Mouse (Mus musculus): ENCODE results near the gene Ak8. TPM values are rescaled to one million over a fixed set of nuclear protein-coding genes. Genes with fewer than 3 reads are reported as not detected.
A peak's percentile ranks its signal among the peaks of the same experiment; 100 is the strongest.

Ak8 gene
- polyA plus RNA-seq, 1 experiment = 1.7 TPM

DNA sequence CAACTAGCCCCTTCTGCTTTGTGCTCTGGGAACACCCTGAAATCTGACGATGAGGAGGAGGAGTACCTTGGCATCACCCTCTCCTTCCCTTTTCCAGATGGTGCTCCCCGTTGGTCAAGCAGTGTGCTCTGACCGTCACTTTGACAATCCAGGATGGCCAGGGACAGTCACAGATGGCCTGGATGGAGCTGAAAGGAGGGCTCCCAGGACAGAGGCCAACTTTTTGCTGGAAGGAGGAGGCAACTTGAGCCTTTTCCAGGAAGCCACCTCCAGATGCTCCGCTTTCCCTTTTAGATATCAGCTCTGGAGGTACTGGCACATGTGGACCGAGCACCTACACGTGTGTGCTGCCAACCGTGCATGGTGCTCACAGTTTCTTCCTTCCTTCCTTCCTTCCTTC is 103.4 kb downstream of the Ak8 start:
- TF ChIP-seq CTCF (IDR thresholded peaks at IDR 0.05; ENCODE audit: control insufficient read depth, insufficient read depth, low read length) (no peak), POLR2A (IDR thresholded peaks at IDR 0.05; ENCODE audit: borderline replicate concordance, control insufficient read depth, low read depth, low read length) (no peak)
- no peak overlapping the region for H3K4me3 ChIP-seq (replicated peaks; ENCODE audit: control insufficient read depth, low read depth, low read length)
- no peaks in the 10 kb centered on the region for H3K4me1 ChIP-seq (ENCODE audit: control insufficient read depth, insufficient read depth, low read length)
- 68% methylated on average over 7 of the region's 7 CpGs for WGBS
- no peak overlapping the region for H3K27ac ChIP-seq (ENCODE audit: control insufficient read depth, insufficient read depth, low read depth, low read length, poor library complexity)

- no peak overlapping the region for H3K27ac ChIP-seq (ENCODE audit: control insufficient read depth, insufficient read depth, low read depth, low read length, poor library complexity)
- 61% methylated on average over 6 of the region's 6 CpGs for WGBS
- TF ChIP-seq POLR2A (IDR thresholded peaks at IDR 0.05; ENCODE audit: borderline replicate concordance, control insufficient read depth, low read depth, low read length) (no peak), CTCF (IDR thresholded peaks at IDR 0.05; ENCODE audit: control insufficient read depth, insufficient read depth, low read length) (no peak)
- no peak overlapping the region for H3K4me3 ChIP-seq (replicated peaks; ENCODE audit: control insufficient read depth, low read depth, low read length)
- no peaks in the 10 kb centered on the region for H3K4me1 ChIP-seq (ENCODE audit: control insufficient read depth, insufficient read depth, low read length)
Measured at GRCm38 (mm10) chr2:28808841-28809240, 108.9 kb downstream of the Ak8 start.

- WGBS = 62% methylated on average over 5 of the region's 5 CpGs
- no peak overlapping the region for H3K27ac ChIP-seq (ENCODE audit: control insufficient read depth, insufficient read depth, low read depth, low read length, poor library complexity)
- no peak for TF ChIP-seq POLR2A (IDR thresholded peaks at IDR 0.05; ENCODE audit: borderline replicate concordance, control insufficient read depth, low read depth, low read length)
- no peak for TF ChIP-seq CTCF (IDR thresholded peaks at IDR 0.05; ENCODE audit: control insufficient read depth, insufficient read depth, low read length)
- no peaks in the 10 kb centered on the region for H3K4me1 ChIP-seq (ENCODE audit: control insufficient read depth, insufficient read depth, low read length)
- no peak overlapping the region for H3K4me3 ChIP-seq (replicated peaks; ENCODE audit: control insufficient read depth, low read depth, low read length)
Measured at GRCm38 (mm10) chr2:28810260-28811013, 110.5 kb downstream of the Ak8 start.

DNA sequence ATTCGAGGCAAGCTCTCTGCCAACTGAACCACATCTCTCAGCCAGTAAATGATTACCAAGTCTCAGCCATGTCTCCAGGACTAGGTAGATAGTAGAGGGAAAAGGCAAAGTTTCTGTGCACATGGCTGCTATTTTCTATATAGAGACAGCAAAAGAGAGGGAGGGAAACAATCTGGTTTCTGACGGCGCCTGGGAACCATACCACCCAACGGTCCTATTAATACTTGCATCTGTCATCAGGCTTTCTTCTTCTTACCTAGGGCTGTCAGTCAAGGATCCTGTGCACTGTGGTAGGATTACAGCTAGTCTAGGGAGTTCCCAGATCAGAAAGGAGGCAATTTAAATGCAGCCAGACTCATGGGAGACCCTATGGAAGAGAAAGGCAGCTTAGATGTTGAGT is 118.9 kb downstream of the Ak8 start:
- no peak overlapping the region for H3K27ac ChIP-seq (ENCODE audit: control insufficient read depth, insufficient read depth, low read depth, low read length, poor library complexity)
- H3K4me3 ChIP-seq (replicated peaks; ENCODE audit: control insufficient read depth, low read depth, low read length) = no peak overlapping the region
- 66% methylated on average over 4 of the region's 4 CpGs for WGBS
- TF ChIP-seq CTCF (IDR thresholded peaks at IDR 0.05; ENCODE audit: control insufficient read depth, insufficient read depth, low read length) (no peak), POLR2A (IDR thresholded peaks at IDR 0.05; ENCODE audit: borderline replicate concordance, control insufficient read depth, low read depth, low read length) (no peak)
- peaks cover 2% of the 10 kb centered on the region for H3K4me1 ChIP-seq (ENCODE audit: control insufficient read depth, insufficient read depth, low read length)

- Histone ChIP-seq H3K4me1 (ENCODE audit: control insufficient read depth, insufficient read depth, low read length) (no peaks in the 10 kb centered on the region), H3K4me3 (replicated peaks; ENCODE audit: control insufficient read depth, low read depth, low read length) (no peak overlapping the region), H3K27ac (ENCODE audit: control insufficient read depth, insufficient read depth, low read depth, low read length, poor library complexity) (no peak overlapping the region)
- 67% methylated on average over 4 of the region's 4 CpGs for WGBS
- no peak for TF ChIP-seq POLR2A (IDR thresholded peaks at IDR 0.05; ENCODE audit: borderline replicate concordance, control insufficient read depth, low read depth, low read length)
- TF ChIP-seq CTCF (IDR thresholded peaks at IDR 0.05; ENCODE audit: control insufficient read depth, insufficient read depth, low read length) = no peak
Measured at GRCm38 (mm10) chr2:28829265-28829664, 129.3 kb downstream of the Ak8 start.

- H3K27ac ChIP-seq (ENCODE audit: control insufficient read depth, insufficient read depth, low read depth, low read length, poor library complexity) = no peak overlapping the region
- no peak overlapping the region for H3K4me3 ChIP-seq (replicated peaks; ENCODE audit: control insufficient read depth, low read depth, low read length)
- H3K4me1 ChIP-seq (ENCODE audit: control insufficient read depth, insufficient read depth, low read length) = no peaks in the 10 kb centered on the region
- 67% methylated on average over 3 of the region's 3 CpGs for WGBS
- TF ChIP-seq CTCF (IDR thresholded peaks at IDR 0.05; ENCODE audit: control insufficient read depth, insufficient read depth, low read length) = no peak
Measured at GRCm38 (mm10) chr2:28836181-28836940, 136.4 kb downstream of the Ak8 start.

GRCm38 (mm10) chr2:28839501-28840221 is 139.7 kb downstream of the Ak8 start:
- H3K4me1 ChIP-seq (ENCODE audit: control insufficient read depth, insufficient read depth, low read length) = peaks cover 2% of the 10 kb centered on the region; the same call in 1 of the 2 replicates
- whole genome bisulfite sequencing = under 1% methylated on average over 53 of the region's 53 CpGs
- H3K4me3 ChIP-seq (replicated peaks; ENCODE audit: control insufficient read depth, low read depth, low read length) = peak overlapping the region; percentile 73
- TF ChIP-seq CTCF (IDR thresholded peaks at IDR 0.05; ENCODE audit: control insufficient read depth, insufficient read depth, low read length) (no peak), POLR2A (IDR thresholded peaks at IDR 0.05; ENCODE audit: borderline replicate concordance, control insufficient read depth, low read depth, low read length) (no peak)
- H3K27ac ChIP-seq (ENCODE audit: control insufficient read depth, insufficient read depth, low read depth, low read length, poor library complexity) = peak overlapping the region; percentile 93

All from bone marrow, adult 2 months (tissue).